Mouse (Mus musculus) left cerebral cortex, adult 11 months (tissue): ENCODE results near the gene Gm10197.
A peak's percentile ranks its signal among the peaks of the same experiment; 100 is the strongest.
"Not testable (repeated sequence)": the region's sequence is repeated elsewhere in the genome, so short reads cannot be mapped to it uniquely, and the experiment has no call there.

Experiments
- DNase-seq: peaks from one replicate; pipeline ENCODE4 v3.0.0; 2022; ENCODE audit warnings: low spot score

Gm10197 gene

GRCm38 (mm10) chr19:53371666-53372065, at the start of gene Gm10197:
Gm10197 (minus strand) TSS chr19:53371766.
- no peak for DNase-seq

GRCm38 (mm10) chr19:53420924-53421582, 49.5 kb upstream of the Gm10197 start:
- peak; percentile 46 for DNase-seq

- no peak for DNase-seq
Measured at GRCm38 (mm10) chr19:53419834-53420233, 48.3 kb upstream of the Gm10197 start.

GRCm38 (mm10) chr19:53415198-53415597, 43.6 kb upstream of the Gm10197 start:
- no peak for DNase-seq

- DNase-seq: no peak
Measured at GRCm38 (mm10) chr19:53414650-53415049, 43.1 kb upstream of the Gm10197 start.

GRCm38 (mm10) chr19:53413617-53414380, 42.2 kb upstream of the Gm10197 start:
- DNase-seq: no peak

GRCm38 (mm10) chr19:53412149-53412848, 40.7 kb upstream of the Gm10197 start:
- peak; percentile 57 for DNase-seq

GRCm38 (mm10) chr19:53409663-53410307, 38.2 kb upstream of the Gm10197 start:
- no peak for DNase-seq

- DNase-seq: no peak
Measured at GRCm38 (mm10) chr19:53408398-53408797, 36.8 kb upstream of the Gm10197 start.

- DNase-seq: no peak
Measured at GRCm38 (mm10) chr19:53407350-53407749, 35.8 kb upstream of the Gm10197 start.

- no peak for DNase-seq
Measured at GRCm38 (mm10) chr19:53405810-53406209, 34.2 kb upstream of the Gm10197 start.

GRCm38 (mm10) chr19:53404837-53405356, 33.3 kb upstream of the Gm10197 start:
- no peak for DNase-seq

- no peak for DNase-seq
Measured at GRCm38 (mm10) chr19:53404219-53404836, 32.8 kb upstream of the Gm10197 start.

GRCm38 (mm10) chr19:53402741-53403432, 31.3 kb upstream of the Gm10197 start:
- no peak for DNase-seq

GRCm38 (mm10) chr19:53400332-53401110, 29.0 kb upstream of the Gm10197 start:
- DNase-seq: no peak

- no peak for DNase-seq
Measured at GRCm38 (mm10) chr19:53399213-53399612, 27.6 kb upstream of the Gm10197 start.

GRCm38 (mm10) chr19:53397451-53398233, 26.1 kb upstream of the Gm10197 start:
- DNase-seq: no peak

GRCm38 (mm10) chr19:53395805-53396204, 24.2 kb upstream of the Gm10197 start:
- DNase-seq: not testable (repeated sequence)

- DNase-seq: not testable (repeated sequence)
Measured at GRCm38 (mm10) chr19:53394956-53395355, 23.4 kb upstream of the Gm10197 start.
